Mouse (Mus musculus) left cerebral cortex, postnatal 36 days (tissue): ENCODE results near the gene Col4a1. TPM values are rescaled to one million over a fixed set of nuclear protein-coding genes. Genes with fewer than 3 reads are reported as not detected.

Experiments
- DNase-seq, 2 experiments: peaks; one replicate each; pipeline ENCODE4 v3.0.0; 2021 to 2022; ENCODE audit warnings: low spot score in 2 of 2, mixed read lengths in 1 of 2
- intact Hi-C: fragments of 180-260 bp; cut with DNase I; formaldehyde crosslinking; loops from one replicate; pipeline ENCODE4 v1.15.1; 2025
- total RNA-seq, 2 experiments: library from RNA; stranded (reverse); gene quantifications; 2 replicates each; pipeline ENCODE4 v1.2.3; 2021

Col4a1 gene
- total RNA-seq, 2 experiments from 2014 or later, result 33.9 to 68.7 TPM

DNA sequence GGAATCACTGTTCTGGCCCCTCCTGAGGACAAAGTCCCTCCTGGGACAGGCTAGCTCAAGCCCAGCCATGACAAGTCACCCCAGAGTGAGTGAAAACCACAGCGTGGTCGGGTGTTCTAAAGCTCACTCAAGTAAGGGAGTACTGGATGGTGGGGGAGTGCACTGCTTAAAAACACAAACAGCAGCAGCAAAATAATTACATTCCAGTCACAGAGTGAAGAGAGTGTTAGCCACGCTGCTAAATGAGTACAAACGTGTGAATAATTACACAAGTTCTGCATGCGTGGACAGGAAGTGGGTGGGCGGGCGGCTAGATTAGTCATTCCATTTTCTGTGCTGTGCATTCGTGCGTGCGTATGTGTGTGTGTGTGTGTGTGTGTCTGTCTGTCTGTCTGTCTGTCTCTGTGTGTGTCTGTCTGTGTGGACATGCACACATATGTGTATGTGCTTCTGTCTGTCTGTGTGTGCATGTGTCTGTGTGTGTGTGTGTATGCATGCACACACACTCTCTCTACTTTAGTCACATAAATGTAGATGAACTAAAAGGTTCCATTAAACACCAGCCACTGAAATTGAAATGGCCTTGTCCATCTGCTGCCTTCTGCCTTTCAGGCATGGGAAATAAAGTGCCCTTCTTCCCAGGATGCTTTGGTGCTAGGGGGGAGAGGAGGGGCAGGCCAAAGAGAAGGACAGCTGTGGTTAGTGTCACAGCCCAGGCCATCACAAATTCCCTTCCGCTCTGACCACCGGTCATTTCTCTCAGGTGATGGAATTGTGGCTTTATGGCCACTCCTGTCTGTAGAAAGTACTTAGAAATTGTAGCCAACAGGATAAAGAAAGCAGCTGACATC, 109.1 kb downstream of the Col4a1 start:
- intact Hi-C loops, result no loop called here
- peak in 1 of 2 experiments; percentile 28 for DNase-seq

DNA sequence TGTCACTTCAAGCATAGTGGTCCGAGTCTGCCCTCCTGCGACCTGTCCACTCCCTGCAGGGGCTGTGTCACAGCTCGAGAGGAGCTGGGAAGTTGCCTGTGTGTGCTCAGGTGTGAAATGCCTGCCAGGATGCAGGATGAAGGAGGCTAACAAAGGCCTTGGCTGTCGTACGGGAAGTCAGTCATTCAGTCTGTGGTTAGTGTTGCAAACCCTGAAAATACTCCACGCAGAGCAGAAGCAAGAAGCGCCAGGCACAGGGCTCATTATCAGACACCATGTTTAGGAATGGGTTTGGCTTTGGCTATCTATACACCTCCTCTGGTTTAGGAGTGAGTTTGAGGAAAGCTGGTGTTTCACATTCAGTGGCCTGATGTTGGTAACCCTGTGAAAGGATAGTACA, 114.0 kb downstream of the Col4a1 start:
- intact Hi-C loops, result no loop called here
- DNase-seq, result no peak

DNA sequence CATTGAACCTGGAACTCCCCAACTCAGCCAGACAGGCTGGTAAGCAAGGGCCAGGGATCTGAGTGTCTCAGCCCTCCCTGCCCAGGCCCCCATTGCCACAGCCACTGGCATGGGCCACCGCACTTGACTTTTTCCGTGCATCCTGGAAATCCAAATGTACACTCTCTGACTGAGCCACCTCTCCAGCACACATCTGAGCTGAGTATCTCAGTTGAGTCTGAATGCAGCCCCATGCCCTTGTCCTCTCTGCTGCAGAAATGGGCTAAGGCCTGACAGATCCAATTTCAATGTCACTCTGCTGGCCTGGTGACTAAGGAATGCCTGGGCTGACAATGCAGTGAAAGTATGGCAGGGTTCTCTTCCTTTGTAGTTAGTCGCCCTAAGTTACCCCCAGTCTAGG, 114.6 kb downstream of the Col4a1 start:
- intact Hi-C loops, result no loop called here
- no peak for DNase-seq

DNA sequence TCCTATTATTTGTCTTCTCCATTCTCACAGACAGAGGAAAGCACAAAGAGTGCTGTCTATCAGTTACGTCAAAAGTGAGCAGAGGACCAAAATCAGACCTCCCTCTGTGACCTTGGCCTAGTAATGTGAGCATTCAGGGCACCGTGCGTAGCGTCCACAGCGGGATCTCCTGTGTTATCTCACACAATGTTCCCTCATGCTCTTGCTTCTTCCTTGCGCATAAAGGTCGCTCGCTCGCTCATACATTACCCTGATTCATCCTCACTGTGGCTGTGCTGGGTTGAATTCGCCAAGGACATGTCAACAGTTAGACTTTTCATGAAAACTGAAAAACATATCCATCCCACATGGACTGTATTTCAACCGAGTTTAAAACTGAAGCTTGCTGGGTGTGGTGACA, 115.4 kb downstream of the Col4a1 start:
- DNase-seq, result no peak
- intact Hi-C loops, result no loop called here

DNA sequence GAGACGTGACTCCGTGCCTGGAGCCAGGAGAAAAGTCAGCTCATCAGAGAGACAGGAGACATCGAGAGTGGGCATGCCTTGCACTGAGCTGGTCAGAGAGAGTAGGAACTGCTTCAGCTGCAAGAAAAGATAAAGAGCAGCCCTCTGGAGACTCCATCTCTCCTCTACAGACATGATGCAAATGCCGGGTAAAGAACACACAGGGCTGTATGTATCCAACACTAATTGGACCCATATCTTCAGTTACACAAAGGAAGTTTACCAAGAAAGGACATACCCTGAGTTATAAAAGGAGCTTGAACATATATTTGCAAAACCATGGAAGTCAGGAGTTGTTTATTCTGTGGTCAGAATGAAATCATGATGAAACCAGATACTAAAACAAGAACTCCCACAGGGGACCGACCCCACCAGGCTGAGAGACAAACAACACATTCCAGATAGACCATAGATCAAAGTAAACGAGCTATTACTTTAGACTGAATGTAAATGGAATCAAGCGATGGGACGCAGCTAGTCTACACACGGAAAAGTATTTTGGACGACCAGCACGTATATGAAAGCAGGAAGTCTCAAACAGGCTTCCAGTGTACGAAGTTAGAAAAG, 119.8 kb downstream of the Col4a1 start:
- no peak for DNase-seq
- intact Hi-C loops, result no loop called here

DNA sequence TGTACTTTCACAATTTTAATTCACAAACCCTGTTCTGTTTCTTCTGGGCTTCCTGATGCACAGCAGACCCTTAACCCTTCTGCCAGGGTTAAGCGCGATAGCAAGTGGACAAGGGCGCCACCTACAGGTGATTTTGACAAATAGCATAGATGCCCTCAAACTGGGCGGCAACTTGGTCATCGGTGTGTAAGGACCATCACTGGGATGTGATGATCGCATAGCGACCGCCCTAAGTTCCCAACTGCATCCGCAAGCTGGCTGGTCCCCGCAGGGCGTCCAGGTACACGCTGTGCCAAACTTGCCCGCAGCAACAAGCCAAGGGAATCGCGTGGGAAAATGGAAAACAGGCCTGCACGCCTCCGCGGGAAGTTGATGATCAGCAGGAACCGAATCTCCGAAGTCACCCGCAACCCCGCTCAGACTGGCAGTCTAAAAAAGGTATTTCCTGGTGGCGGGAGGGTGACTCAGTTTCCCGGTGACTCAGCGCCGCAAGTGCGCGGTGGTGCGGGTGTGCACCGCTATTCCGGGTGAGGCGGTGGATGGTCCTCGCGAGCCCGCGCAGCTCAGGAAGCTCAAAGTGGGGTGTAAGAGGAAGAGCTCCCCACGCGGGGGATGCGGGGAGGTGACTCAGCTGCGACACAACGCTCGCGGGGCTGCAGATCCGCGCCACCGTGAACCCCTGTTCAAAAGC, 124.9 kb downstream of the Col4a1 start:
- DNase-seq, result peak; percentile 75 to 76
- intact Hi-C loops, result loop anchor here (5.0 to 10.0 kb wide), 4 partner anchors 175 to 1143 kb away; no protein-coding TSS in a partner anchor

DNA sequence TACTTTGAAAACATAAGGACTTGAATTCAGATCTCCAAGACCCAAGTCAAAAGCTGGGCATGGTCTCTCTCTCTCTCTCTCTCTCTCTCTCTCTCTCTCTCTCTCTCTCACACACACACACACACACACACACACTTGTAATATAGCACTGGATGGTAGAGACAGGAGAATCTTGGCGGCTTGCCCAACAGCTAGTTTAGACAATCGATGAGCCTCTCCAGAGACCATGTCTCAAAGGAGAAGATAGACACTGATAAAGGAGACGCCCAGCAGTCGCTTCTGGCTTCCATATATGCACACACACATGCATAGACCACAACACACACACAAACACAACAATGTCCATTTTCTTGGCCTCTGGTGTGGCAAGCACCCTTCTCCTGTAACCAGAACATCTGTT, 126.2 kb downstream of the Col4a1 start:
- DNase-seq, result no peak
- intact Hi-C loops, result loop anchor here (5.0 to 10.0 kb wide), 4 partner anchors 174 to 1142 kb away; no protein-coding TSS in a partner anchor

DNA sequence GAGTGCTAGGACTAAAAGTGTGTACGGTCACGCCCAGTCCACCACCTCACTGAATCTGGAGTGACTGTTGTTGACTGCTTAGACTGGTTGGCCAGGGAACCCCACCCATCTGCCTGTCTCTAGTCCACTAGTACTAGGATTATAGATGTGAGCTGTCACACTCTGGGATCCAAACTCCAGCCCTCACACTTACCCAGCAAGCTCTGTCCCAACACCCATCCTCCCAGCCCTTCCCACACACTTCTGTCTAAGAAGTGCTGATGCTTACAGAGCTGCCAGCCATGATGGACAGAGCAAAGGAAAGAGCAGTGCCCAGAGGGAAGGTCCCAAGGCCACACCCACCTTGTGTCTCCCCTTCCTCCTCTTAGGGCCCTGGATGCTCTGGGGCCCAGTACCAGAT, 127.0 kb downstream of the Col4a1 start:
- no peak for DNase-seq
- intact Hi-C loops, result loop anchor here (5.0 to 10.0 kb wide), 4 partner anchors 173 to 1141 kb away; no protein-coding TSS in a partner anchor

DNA sequence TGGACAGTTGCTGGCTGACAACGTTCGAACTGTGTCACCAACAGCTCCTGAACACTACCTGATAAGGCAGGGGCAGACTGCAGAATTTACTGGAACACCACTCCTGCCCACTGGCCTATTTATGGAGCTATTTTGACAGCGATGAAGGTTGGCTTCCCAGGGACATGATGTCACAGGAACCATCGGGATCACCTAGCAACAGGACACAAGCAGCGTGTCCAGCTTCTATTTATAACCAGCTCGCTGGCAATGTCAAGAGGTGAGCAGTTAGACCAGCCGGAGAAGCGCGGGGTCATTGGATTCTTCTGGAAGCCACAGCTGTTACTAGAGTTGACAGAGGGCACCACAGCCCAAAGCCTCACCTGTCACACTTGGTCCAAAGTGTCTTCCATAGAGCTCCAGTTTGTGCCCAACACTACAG, 129.0 kb downstream of the Col4a1 start:
- intact Hi-C loops, result loop anchor here (10.0 kb wide), 1 partner anchor 1139 kb away; no protein-coding TSS in a partner anchor
- DNase-seq, result no peak

DNA sequence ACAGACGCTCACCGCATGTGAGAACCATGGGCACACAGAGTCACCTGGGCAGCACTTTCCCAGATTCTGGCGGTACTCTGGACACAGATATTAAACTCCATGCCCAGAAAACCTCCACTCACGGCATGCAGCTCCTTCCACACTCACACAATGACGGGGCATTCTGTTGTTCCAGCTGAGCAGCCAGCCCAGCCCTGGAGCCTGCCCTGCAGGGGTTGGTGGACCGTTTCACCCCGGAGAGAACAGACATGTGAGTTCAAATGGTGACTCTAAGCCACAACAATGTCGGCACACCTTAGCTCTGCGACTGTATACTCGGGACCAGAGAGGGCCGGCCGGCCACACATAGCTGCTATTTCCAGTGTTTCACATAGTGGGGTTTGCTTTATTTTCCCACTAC, 130.0 kb downstream of the Col4a1 start:
- DNase-seq, result no peak
- intact Hi-C loops, result loop anchor here (10.0 kb wide), 1 partner anchor 1138 kb away; no protein-coding TSS in a partner anchor

DNA sequence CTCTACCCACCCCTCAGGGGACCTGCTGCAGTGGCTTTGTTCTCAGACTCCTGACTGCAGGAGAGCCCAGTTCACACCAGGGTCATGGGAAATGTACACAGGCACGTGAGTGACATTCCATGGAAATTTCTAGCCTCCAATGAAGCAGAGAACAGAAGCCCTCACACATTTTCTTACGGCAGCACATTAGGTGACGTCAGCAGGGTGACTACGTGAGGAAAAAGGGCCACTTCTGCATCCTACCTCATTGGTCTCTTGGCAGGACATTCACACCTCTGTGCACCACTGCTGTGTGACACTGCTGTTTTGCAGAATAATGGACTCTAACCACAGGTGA, 130.5 kb downstream of the Col4a1 start:
- no peak for DNase-seq
- intact Hi-C loops, result loop anchor here (10.0 kb wide), 1 partner anchor 1137 kb away; no protein-coding TSS in a partner anchor

DNA sequence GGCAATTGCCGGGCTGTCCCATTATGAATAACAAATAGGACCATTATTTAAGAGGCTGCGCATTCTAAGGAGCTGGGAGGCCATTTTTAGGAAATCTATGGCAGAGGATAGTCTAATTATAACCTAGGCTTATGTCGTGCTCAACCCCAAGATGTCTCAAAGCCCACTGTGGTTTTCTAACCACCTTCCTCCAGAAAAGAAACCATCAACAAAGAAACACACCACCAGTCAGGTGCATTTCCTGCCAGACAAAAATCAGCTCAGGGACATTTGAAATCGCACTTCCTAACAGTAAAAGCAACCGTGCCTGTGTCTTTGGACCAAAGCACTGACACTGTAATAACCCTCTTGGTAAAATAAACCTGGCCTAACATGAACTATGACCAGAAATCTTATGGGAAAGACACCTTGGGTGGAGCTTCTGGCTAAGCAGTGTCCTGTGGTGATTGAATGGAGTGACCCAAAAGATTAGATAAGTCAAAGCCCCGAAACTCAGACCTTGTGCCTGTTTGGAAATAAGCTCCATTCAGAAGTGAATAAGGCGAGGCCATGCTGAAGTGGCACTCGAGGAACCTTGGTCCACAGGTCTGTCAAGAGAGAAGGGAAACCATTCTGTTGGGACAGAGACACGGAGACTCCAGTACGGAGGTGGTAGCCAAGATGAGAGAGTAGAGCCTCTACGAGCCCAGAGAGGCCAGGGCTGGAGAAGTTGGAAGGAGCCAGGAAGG, 131.0 kb downstream of the Col4a1 start:
- DNase-seq, result no peak
- intact Hi-C loops, result loop anchor here (10.0 kb wide), 1 partner anchor 1137 kb away; no protein-coding TSS in a partner anchor

DNA sequence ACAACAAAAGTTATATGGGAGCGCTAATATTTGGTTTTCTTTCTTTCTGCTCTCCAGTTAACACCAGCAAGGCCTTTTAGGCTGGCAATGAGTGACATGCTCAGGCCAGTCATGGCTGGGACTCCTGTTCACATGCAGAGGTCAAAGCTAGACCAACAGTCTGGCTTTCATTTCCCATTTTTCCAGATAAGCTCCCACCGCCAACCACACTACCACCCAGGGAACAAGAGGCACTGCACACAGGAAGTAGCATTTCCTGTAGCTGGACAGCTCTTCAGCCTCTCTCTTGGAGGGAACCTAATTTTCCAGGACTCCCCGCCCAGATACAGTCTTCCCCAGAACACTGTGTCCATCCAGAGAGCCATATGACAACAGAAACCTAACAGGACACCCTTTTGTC, 132.8 kb downstream of the Col4a1 start:
- DNase-seq, result no peak
- intact Hi-C loops, result loop anchor here (10.0 kb wide), 1 partner anchor 1135 kb away; no protein-coding TSS in a partner anchor

DNA sequence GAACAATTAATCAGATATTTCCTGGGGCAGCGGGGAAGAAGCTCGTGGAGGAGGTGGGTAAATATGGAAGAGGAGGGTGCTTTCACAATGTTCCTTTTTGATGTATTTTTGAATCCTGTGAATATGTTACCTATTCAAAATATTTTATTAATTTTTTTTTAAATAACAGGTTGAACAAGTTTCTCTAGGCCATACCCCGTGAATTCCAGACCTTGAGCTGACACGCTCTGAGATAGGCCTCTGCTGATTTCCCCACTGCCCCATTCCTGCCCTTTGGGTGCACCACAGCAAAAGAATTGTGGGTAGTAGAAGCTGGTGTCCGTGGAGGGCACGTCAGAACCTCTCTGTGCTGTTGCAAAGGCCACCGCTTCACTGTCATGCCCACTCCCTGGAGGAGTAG, 136.2 kb downstream of the Col4a1 start:
- no peak for DNase-seq
- intact Hi-C loops, result no loop called here

DNA sequence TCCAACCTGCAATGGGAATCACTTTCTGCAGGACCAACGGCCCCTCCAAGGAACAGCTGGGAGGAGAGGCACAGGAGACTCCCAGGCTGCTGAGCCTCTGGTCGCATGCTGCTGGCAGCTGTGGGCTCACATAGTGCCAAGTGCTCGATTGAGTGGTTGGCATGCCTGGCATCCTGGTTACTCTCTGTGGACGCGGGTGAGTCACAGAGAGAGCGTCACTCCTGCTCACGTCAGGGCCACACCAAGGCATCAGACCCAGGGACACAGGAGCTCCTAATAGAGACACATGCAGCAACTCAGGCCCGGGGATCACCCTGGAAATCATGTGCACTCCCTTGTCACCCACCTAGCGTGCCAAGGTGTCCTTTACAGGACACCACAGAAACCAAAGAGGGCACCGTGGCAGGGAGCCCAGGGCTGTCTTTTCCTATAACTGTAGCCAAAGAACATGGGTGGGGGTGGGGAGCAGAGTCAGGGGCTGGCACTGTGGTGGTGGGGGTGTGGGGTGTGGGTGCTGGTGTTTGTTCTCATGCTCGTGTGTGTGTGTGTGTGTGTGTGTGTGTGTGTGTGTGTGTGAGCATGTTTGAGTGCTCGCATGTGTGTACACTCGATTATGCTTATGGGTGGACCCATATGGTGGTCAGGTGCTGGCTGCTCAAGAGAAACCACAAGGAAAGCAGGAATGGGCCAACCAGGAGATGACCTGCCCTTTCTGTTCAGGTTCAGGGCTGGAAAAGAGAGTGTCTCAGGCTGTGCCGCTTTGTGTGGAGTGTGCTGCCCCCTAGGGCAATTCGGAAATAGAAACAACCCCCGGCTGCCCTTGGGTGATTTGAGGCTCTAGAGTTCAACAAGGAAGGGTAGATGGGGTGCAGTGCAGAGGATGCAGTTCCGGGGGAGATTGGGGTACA, 139.1 kb downstream of the Col4a1 start:
- no peak for DNase-seq
- intact Hi-C loops, result loop anchor here (2.0 to 5.0 kb wide), 4 partner anchors 161 to 756 kb away; no protein-coding TSS in a partner anchor

DNA sequence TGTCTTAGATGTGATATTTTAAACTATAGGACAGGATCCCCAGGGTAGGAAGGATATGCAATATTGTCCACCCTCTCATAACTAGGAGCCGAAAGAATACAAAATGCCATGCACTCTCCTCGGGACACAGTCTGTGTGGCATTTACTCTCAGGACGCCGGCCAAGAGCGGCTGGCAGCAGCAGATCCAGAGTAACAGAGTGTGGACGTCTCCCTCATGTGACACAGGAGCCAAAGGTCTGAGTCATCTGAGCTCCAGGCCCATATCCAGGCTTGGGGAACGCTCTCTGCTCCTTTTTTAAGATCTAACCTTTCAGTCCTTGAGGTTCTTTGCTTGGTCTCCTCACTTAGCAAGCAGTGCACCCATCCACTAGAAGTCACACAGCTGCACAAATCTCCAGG, 141.1 kb downstream of the Col4a1 start:
- no peak for DNase-seq

DNA sequence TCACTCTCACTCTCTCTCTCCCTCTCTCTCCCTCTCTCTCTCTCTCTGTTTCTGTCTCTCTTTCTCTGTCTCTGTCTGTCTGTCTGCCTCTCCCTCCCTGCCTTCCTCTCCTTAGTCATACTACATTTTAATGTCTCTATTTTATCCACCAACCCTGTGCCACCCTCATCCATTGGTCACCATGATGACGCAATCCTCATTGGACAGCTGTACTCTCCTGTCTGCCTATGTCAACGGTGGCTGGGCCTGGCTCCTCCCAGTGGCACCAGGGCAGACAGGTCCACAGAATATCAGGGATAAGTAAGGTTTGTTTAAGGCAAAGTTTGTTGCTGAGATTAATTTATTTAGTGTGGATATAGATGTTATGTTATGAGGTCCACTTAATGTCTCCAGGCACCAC, 143.2 kb downstream of the Col4a1 start:
- intact Hi-C loops, result no loop called here
- no peak for DNase-seq

More for the DNA sequence above, 141.1 kb downstream of the Col4a1 start:
- intact Hi-C loops, result loop anchor here (5.0 kb wide), 1 partner anchor 754 kb away; no protein-coding TSS in a partner anchor

DNA sequence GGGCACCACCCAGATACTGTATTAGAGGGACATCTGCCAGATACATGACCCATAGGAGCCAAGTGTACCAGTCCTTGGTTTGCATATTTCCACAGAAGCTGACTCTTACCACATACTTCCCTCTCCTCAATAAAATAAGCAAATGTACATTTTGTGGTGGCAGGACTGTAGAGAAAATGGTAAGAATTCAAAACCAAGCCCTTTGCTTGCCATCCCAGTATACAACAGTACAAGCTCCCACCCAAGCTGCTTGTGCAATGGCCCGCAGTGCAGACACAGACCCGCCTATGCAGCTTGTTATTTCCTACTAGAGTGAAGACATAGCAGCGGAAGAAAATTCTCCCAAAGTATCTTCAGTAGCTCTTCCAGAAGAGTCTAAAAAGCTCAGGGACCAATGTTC, 143.8 kb downstream of the Col4a1 start:
- intact Hi-C loops, result no loop called here

More for the DNA sequence above, 143.8 kb downstream of the Col4a1 start:
- no peak for DNase-seq
